Mouse (Mus musculus) midbrain, embryonic 15.5 days (tissue): ENCODE measurements around the gene Aurkb. TPM values are rescaled to one million over a fixed set of nuclear protein-coding genes. Genes with fewer than 3 reads are reported as not detected.

Source experiments
- ATAC-seq: fragments of 200-750 bp; cut with Nextera tagmentation; replicated peaks from 2 replicates; pipeline ENCODE4 v1.8.0; 2017; ENCODE audit warnings: moderate TSS enrichment
- H3K27ac ChIP-seq: fragments of 300-500 bp; sonication (generic); 2 replicates; pipeline ENCODE4 v1.5.1; 2015; ENCODE audit warnings: mild to moderate bottlenecking, inconsistent platforms
- H3K27me3 ChIP-seq: fragments of 300-500 bp; sonication (generic); replicated peaks from 2 replicates; pipeline ENCODE4 v1.6.1; 2015; ENCODE audit warnings: inconsistent platforms
- H3K36me3 ChIP-seq: fragments of 300-500 bp; sonication (generic); replicated peaks from 2 replicates; pipeline ENCODE4 v1.6.1; 2015; ENCODE audit warnings: inconsistent platforms
- H3K4me1 ChIP-seq: fragments of 300-500 bp; sonication (generic); 2 replicates; pipeline ENCODE4 v1.6.1; 2015; ENCODE audit warnings: inconsistent platforms
- H3K4me2 ChIP-seq: fragments of 300-500 bp; sonication (generic); 2 replicates; pipeline ENCODE4 v1.6.1; 2015; ENCODE audit warnings: inconsistent platforms, mild to moderate bottlenecking, moderate library complexity
- H3K4me3 ChIP-seq: fragments of 300-500 bp; sonication (generic); 2 replicates; pipeline ENCODE4 v1.5.1; 2015; ENCODE audit warnings: mild to moderate bottlenecking, inconsistent platforms
- H3K9ac ChIP-seq: fragments of 300-500 bp; sonication (generic); 2 replicates; pipeline ENCODE4 v1.6.1; 2015; ENCODE audit warnings: mild to moderate bottlenecking, inconsistent platforms
- H3K9me3 ChIP-seq: fragments of 300-500 bp; sonication (generic); 2 replicates; pipeline ENCODE4 v1.6.1; 2016; ENCODE audit warnings: inconsistent platforms
- WGBS: fragments of 180-500 bp; shearing (Covaris S2); methylation state at CpG from one replicate; pipeline ENCODE4 v1.1.7; 2015; ENCODE audit warnings: mixed read lengths; 5-methylcytosine and 5-hydroxymethylcytosine counted together
- polyA plus RNA-seq: library from polyadenylated mRNA; unstranded; fragments of >200 nt; fragmentation: Nextera tagmentation; extraction: Ambion mirVana; gene quantifications from 2 replicates; pipeline ENCODE4 v1.2.1, GENCODE M21; 2015

Aurkb gene
- polyA plus RNA-seq, 1 experiment from 2014 or later = 17.7 TPM

DNA sequence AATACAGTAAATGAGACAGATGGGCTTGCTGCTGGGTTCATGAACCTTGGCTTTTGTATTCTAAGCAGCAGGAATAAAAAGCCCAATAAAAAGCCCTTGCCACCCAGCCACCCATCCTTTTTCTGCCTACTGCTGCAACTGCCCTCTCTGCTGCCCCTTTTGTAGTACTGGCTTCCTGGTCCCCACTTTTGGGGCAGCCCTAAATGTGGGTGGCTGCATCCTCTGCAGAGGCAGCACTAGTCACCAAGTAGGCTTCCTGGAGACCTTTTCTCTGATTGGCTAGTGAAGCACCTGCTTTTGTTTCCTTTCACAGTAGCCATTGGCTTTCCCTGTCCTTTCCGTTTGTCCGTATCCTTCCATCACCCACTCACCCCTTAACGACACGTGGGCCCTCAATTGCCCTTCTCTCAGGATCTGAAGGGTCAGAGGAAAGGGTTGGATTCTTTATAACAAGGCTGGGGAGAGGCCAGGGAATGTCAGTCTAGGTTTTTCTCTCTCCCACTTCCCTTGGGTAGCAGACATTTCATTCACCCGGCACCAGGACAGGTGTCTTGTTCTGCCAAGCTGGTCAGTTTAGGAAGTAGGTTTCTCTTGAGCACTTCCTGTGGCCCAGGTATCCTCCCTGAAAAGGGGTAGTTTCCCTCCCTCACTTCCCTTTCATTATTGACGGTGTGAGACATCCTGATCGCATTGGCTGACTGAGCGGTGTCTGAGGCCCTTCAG, 52.8 kb downstream of the Aurkb start:
- peak overlapping the region; percentile 55 for H3K4me3 ChIP-seq
- H3K27ac ChIP-seq = peak overlapping the region; percentile 78
- H3K4me1 ChIP-seq = peaks cover 65% of the 10 kb centered on the region
- ATAC-seq = no peak
- peak overlapping the region; percentile 56 for H3K9ac ChIP-seq
- H3K9me3 ChIP-seq = no peaks in the 10 kb centered on the region
- H3K4me2 ChIP-seq = peak overlapping the region; percentile 80
- peaks cover 17% of the 10 kb centered on the region; the same call in 1 of the 2 replicates for H3K36me3 ChIP-seq
- WGBS = 19% methylated on average over 8 of the region's 8 CpGs
- no peaks in the 10 kb centered on the region for H3K27me3 ChIP-seq

DNA sequence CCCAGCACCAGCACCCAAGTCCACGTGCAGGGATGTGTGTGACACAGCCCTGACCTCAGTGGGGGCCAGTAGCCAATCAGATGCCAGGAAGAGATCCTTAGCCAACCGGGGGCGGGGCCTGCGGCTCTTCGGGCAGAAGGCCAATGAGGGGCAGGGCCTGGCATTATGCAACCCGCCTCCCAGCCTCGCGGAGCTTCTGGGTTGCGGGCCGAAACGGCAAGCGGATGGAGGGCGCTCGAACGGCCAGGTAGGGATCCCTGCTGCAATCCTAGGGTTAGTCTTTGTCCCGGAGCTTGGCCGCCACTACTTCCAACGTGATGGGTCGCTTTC, 53.3 kb downstream of the Aurkb start:
- peak; percentile 9; the same call in 1 of the 2 replicates for ATAC-seq
- 1% methylated on average over 19 of the region's 19 CpGs for WGBS
- no peaks in the 10 kb centered on the region for H3K27me3 ChIP-seq
- peak overlapping the region; percentile 56 for H3K9ac ChIP-seq
- H3K9me3 ChIP-seq = no peaks in the 10 kb centered on the region
- peak overlapping the region; percentile 78 for H3K27ac ChIP-seq
- H3K36me3 ChIP-seq = peaks cover 22% of the 10 kb centered on the region; the same call in 1 of the 2 replicates
- H3K4me3 ChIP-seq = peak overlapping the region; percentile 55
- peaks cover 65% of the 10 kb centered on the region for H3K4me1 ChIP-seq
- H3K4me2 ChIP-seq = peak overlapping the region; percentile 80

DNA sequence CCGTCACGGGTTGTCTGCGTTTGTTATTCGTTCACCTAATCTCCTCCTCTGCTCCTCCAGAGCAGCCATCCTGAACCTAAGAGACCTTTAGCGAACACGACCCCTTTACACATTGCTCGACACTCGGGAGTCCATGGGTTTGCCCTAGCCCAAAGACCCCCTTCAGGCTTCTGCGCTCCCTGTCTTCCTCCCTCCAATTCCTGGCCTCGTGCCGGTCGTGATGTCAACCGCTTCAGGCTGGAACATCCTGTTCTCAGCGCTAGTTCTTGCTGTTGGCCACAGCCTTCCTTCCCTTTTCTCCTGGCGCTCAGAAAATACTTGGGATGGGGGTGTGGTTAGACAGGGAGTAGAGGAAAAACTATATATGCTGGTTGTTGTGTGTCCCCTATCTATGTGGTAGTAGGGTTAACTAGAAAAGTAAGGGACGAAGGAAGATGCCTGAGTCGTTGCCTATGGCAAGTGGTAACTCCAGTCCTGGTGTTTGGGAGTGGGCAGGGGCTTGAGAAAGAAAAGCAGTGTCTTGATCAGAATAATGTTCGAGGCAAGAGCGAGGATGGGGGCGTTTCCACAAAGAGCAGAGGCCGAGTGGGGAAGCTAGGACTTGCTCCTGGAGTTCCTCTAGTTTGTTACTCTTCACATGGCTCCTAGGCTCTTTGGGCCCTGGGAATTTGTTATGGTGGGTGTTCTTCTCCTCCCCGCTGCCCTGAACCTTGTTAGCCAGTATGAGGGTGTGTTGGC, 53.9 kb downstream of the Aurkb start:
- Histone ChIP-seq H3K4me2 (peak overlapping the region; percentile 80), H3K36me3 (peaks cover 28% of the 10 kb centered on the region; the same call in 1 of the 2 replicates), H3K4me3 (peak overlapping the region; percentile 55), H3K27me3 (no peaks in the 10 kb centered on the region), H3K4me1 (peaks cover 61% of the 10 kb centered on the region), H3K27ac (peak overlapping the region; percentile 78), H3K9me3 (no peaks in the 10 kb centered on the region), H3K9ac (peak overlapping the region; percentile 56)
- no peak for ATAC-seq
- 1% methylated on average over 22 of the region's 22 CpGs for WGBS

DNA sequence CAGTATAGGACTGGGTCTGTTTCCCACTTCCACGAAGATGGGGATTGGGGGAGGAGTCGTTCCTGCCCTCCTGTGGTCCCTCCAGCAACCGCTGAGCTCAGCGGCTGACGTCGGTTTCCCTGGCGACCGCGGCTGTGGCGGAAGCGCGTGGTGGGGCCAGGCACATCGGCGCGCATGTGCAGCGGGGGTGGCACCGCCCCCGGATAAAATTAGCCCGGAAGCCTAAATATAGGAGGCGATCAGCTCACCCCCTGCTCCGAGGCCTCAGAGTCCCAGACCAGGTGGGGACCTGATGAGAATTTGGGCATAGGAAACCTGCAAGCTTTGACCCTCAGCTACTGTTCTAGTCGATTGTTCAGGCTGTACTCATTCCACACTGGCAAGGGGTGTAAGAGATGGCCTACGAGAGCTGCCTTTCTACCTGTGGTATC, 54.5 kb downstream of the Aurkb start:
- Histone ChIP-seq H3K36me3 (peaks cover 34% of the 10 kb centered on the region; the same call in 1 of the 2 replicates), H3K9ac (peak overlapping the region; percentile 56), H3K4me2 (peak overlapping the region; percentile 80), H3K9me3 (no peaks in the 10 kb centered on the region), H3K27me3 (no peaks in the 10 kb centered on the region), H3K4me3 (peak overlapping the region; percentile 55), H3K27ac (peak overlapping the region; percentile 78), H3K4me1 (peaks cover 59% of the 10 kb centered on the region)
- under 1% methylated on average over 23 of the region's 23 CpGs for WGBS
- ATAC-seq = 0 out of 2 replicates have a peak, but pooled peaks have one; percentile 14

DNA sequence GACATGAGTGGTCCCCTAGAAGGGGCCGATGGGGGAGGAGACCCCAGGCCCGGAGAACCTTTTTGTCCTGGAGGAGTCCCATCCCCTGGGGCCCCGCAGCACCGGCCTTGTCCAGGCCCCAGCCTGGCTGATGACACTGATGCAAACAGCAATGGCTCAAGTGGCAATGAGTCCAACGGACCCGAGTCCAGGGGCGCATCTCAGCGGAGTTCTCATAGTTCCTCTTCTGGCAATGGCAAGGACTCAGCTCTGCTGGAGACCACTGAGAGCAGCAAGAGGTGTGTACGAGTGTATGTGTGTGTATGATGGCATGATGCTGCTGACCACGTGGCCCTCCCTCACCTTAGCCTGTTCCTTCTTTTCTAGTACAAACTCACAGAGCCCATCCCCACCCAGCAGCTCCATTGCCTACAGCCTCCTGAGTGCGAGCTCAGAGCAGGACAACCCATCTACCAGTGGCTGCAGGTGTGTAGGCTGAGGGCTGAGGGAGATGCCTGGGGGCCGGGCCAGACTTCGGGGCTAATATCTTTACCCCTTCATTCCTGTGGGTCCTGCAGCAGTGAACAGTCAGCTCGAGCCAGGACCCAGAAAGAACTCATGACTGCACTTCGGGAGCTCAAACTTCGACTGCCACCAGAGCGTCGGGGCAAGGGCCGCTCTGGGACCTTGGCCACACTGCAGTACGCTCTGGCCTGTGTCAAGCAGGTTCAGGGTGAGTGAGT, 55.4 kb downstream of the Aurkb start:
- Histone ChIP-seq H3K27ac (0 out of 2 replicates have a peak overlapping the region, but pooled peaks have one; percentile 78), H3K27me3 (no peaks in the 10 kb centered on the region), H3K4me1 (peaks cover 51% of the 10 kb centered on the region), H3K4me3 (peak overlapping the region; percentile 55), H3K9me3 (no peaks in the 10 kb centered on the region), H3K4me2 (peak overlapping the region; percentile 80), H3K36me3 (peaks cover 39% of the 10 kb centered on the region; the same call in 1 of the 2 replicates), H3K9ac (peak overlapping the region; percentile 56; the same call in 1 of the 2 replicates)
- ATAC-seq = no peak
- WGBS = 93% methylated on average over 20 of the region's 20 CpGs

Other genes starting within 250 kb of the Aurkb start
- gene Ndel1, start 173.8 kb upstream of the Aurkb start, polyA plus RNA-seq = 105 and 108 TPM in 2 replicates
- gene Rnf222, start 157.1 kb upstream of the Aurkb start, polyA plus RNA-seq = not detected in 2 replicates
- 529 and 538 TPM in 2 replicates for gene Rpl26, start 144.1 kb upstream of the Aurkb start, polyA plus RNA-seq
- 0.60 and 0.84 TPM in 2 replicates for gene Odf4, start 118.6 kb upstream of the Aurkb start, polyA plus RNA-seq
- 24.2 and 28.7 TPM in 2 replicates for gene Arhgef15, start 88.2 kb upstream of the Aurkb start, polyA plus RNA-seq
- gene Slc25a35, start 77.5 kb upstream of the Aurkb start, polyA plus RNA-seq = 1.3 and 1.6 TPM in 2 replicates
- gene Rangrf, start 70.5 kb upstream of the Aurkb start, polyA plus RNA-seq = 22.0 and 22.7 TPM in 2 replicates
- 16.9 and 18.7 TPM in 2 replicates for gene Pfas, start 37.2 kb upstream of the Aurkb start, polyA plus RNA-seq
- 67.0 and 73.5 TPM in 2 replicates for gene Ctc1, start 29.7 kb upstream of the Aurkb start, polyA plus RNA-seq
- gene Borcs6, start 14.1 kb downstream of the Aurkb start, polyA plus RNA-seq = 20.5 and 21.2 TPM in 2 replicates
- 33.5 and 37.7 TPM in 2 replicates for gene Tmem107, start 25.2 kb downstream of the Aurkb start, polyA plus RNA-seq
- 319 and 333 TPM in 2 replicates for gene Vamp2, start 42.8 kb downstream of the Aurkb start, polyA plus RNA-seq
- 11.3 and 12.3 TPM in 2 replicates for gene Per1, start 49.6 kb downstream of the Aurkb start, polyA plus RNA-seq
- gene Hes7, start 74.8 kb downstream of the Aurkb start, polyA plus RNA-seq = 0.86 and 0.89 TPM in 2 replicates
- 0.24 and 0.27 TPM in 2 replicates for gene 9130213A22Rik, start 76.9 kb downstream of the Aurkb start, polyA plus RNA-seq
- 6.3 and 8.0 TPM in 2 replicates for gene Aloxe3, start 80.2 kb downstream of the Aurkb start, polyA plus RNA-seq
- gene Alox12b, start 111.3 kb downstream of the Aurkb start, polyA plus RNA-seq = 0.28 and 0.41 TPM in 2 replicates
- 0.25 and 0.87 TPM in 2 replicates for gene Alox8, start 152.2 kb downstream of the Aurkb start, polyA plus RNA-seq
- gene Gucy2e, start 191.4 kb downstream of the Aurkb start, polyA plus RNA-seq = 0.75 and 0.92 TPM in 2 replicates